Mouse (Mus musculus) layer of hippocampus, adult 2 months (tissue): Measurements from ENCODE around the gene Cab39l. TPM values are rescaled to one million over a fixed set of nuclear protein-coding genes. Genes with fewer than 3 reads are reported as not detected.

Experiments used
- DNase-seq, 2 experiments: peaks; one replicate each; pipeline ENCODE4 v3.0.0; 2022; ENCODE audit warnings: low spot score in 2 of 2
- H3K27ac ChIP-seq: fragments of 200-600 bp; 2 replicates; pipeline ENCODE4 v1.8.1; 2022
- H3K4me3 ChIP-seq: fragments of 200-600 bp; 2 replicates; pipeline ENCODE4 v1.8.1; 2022; ENCODE audit warnings: mild to moderate bottlenecking
- CTCF ChIP-seq: fragments of 200-600 bp; conservative IDR thresholded peaks from 2 replicates; pipeline ENCODE4 v1.8.1; 2022; ENCODE audit warnings: antibody characterized with exemption, mild to moderate bottlenecking, moderate library complexity
- total RNA-seq, 2 experiments: library from RNA; stranded (reverse); gene quantifications; 2 replicates each; pipeline ENCODE4 v1.2.3; 2021

Gene Cab39l
- total RNA-seq, 2 experiments from 2014 or later, result 21.0 to 21.7 TPM

DNA sequence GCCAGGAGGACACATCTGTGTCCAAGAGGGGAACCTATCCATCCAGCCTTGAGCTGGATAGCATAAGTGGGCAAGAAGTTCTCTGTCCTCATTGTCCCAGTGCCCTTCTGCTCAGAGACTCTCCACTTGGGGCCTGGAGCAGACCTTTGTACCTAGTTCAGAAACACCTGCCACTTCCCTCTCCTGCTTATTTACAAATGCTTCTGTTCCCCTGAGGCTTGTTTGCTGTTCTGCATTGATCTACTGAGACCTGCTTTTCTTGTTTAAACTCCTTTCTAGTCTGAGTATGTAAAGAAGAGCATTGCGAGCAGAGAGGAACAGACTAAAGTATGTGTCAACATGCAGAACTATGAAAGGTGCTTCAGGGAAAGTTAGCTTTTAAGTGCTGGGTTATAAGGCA lies 92.2 kb downstream of the Cab39l start:
- no peak for TF ChIP-seq CTCF
- Histone ChIP-seq H3K4me3 (no peak overlapping the region), H3K27ac (no peak overlapping the region)
- DNase-seq, result no peak

DNA sequence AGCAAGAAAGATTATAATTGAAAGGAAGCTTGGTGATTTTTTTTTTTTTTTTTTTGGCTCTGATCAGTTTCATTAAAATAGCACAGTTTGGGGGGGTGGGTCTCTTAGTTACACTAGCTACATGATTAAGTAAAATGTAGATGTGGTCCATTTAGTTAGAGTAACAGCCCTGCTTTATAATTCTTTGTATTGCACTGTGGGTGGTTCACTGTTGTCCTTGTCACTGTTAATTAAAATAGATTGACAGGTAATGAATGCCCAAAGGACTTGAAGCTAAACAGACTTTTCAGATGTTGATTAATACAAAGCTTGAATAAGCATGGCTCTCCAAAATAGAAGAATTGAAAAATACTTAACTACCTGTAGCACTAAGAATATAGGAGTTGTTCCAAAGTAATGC lies 93.1 kb downstream of the Cab39l start:
- DNase-seq, result no peak
- H3K4me3 ChIP-seq, result no peak overlapping the region
- no peak overlapping the region for H3K27ac ChIP-seq
- TF ChIP-seq CTCF, result no peak

DNA sequence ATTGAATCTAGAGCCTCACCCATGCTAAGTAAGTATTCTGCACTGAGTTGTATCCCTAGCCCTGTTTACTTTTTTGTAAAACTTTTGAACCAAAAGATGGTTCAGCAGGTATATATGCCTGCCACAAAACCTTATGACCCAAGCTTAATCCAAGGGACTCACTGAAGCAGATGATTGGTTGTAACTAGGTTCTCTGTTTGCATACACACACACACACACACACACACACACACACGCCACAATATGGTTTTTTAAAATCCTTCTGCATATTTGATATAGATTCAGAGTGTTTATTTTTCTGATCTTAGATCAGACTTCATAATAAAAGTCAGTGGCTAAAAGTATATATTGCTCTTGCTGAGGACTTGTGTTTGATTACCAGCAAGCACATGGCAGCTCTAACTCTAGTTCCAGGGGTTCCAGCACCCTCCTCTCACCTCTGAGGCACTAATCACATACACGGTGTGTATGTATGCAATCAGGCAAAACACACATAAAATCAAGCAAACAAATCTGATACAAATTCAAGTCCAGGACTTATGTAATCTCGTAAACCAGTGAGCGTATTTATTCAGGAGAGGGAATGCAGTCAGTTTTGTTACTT lies 97.2 kb downstream of the Cab39l start:
- Histone ChIP-seq H3K27ac (no peak overlapping the region), H3K4me3 (no peak overlapping the region)
- no peak for DNase-seq
- TF ChIP-seq CTCF, result no peak

GRCm38 (mm10) chr14:59540230-59540629 lies 99.5 kb downstream of the Cab39l start:
- Histone ChIP-seq H3K4me3 (no peak overlapping the region), H3K27ac (no peak overlapping the region)
- no peak for DNase-seq
- TF ChIP-seq CTCF, result no peak

DNA sequence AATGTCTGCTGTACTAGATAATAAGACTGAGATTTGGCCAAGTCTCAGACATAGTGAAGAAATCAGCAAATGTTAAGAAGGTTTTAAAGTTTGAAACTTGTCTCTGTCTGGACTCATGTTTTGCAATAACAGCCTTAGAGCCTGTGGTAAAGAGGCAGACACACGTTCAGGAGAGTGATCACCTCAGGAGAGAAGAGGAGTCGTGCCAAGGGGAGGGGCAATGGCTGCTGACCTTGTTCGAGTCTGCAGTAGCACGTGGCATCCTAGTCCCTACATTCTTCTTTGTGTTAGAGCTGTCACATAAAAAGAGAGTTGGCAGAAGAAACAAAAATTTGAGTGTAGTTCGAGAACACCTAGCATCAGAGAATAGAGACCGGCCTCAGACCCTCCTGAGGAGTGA lies 100.0 kb downstream of the Cab39l start:
- DNase-seq, result no peak
- Histone ChIP-seq H3K4me3 (no peak overlapping the region), H3K27ac (no peak overlapping the region)
- no peak for TF ChIP-seq CTCF

DNA sequence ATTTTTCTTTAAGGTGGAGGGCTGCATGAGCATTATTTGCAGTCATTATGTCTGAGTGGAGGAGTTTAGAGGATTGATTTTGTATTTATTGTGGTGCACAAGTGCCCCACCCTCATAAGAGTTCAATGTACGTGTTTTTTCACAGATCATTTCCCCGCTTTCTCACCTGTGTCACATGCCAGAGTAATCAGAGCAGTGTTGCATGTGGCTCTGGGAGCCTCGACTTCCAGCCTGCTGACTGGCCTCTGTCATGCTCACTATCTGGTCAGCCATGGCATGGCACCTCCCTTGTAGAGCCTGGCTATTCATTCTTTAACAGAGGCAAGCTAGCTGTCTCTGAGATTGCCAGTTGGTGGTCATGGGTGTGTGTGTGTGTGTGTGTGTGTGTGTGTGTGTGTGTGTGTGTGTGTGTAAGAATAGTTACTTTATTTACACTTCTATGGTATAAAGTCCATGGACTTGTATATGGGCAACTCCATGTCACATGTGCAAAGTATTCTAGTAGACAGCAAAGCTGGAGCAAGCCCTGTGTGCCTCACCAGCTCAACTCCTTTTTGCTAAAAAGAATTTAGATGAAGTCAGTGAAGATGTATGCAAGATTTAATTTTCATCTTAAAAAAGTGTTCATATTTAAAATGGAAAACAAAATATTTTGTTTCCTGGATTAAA lies 102.5 kb downstream of the Cab39l start:
- no peak for DNase-seq
- TF ChIP-seq CTCF, result no peak
- Histone ChIP-seq H3K27ac (no peak overlapping the region), H3K4me3 (no peak overlapping the region)

GRCm38 (mm10) chr14:59543956-59544355 lies 103.2 kb downstream of the Cab39l start:
- DNase-seq, result no peak

DNA sequence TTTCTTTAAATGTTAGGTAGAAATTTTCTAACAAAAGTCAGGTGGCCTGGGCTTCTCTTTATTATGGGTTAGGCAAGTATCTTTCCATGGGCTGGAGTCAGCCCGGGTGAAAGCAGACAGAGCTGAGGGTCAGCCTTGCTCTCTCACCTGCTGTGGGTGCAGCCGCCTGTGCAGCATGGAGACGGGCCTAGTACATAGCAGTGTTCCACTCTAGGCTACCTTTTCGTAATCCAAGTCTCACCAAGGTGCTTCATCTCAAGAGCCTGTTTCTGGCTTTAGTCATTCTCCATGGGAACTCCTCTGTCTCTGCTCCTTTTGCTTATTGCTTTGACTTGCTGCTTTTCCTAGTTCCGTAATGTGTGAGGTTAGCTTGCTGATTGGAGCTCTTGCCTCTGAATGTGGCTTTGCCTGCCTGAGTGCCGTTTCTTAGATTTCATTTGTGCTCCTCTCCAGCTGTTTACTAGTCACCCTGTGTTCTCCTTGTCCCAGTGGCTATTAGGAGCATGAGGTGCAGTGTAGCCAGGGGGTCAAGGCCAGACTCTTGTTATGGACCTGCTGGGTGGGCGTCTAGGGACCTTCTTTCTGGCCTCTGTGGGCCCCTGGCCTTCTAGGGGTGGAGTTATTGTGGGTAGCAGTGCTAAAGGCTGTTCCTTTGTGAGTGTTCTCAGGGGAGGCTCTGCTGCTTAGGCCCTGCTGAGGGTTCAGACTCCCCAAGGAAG lies 105.5 kb downstream of the Cab39l start:
- DNase-seq, result no peak

More at GRCm38 (mm10) chr14:59543956-59544355, 103.2 kb downstream of the Cab39l start:
- H3K27ac ChIP-seq, result no peak overlapping the region
- no peak for TF ChIP-seq CTCF
- no peak overlapping the region for H3K4me3 ChIP-seq

DNA sequence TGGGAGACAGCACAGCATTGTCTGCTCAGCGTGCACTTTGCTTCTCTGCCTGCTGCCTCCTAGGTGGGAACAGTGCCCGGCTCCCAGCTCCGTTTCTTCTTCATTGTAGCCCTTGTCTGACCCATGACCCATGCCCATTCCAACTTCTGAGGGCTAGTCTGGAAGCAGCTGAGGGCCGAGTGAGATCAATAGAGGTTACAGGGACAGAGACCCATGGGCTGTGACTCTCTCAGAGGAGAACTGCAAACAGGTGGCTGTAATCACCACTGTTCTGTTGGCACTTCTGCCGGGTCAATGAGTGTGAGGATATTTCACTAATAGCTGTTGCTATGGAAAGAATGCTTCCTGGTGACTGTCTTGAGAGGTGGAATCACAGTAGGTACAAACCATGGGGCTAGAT lies 106.8 kb downstream of the Cab39l start:
- no peak for TF ChIP-seq CTCF

More for the DNA sequence above, 105.5 kb downstream of the Cab39l start:
- TF ChIP-seq CTCF, result no peak
- H3K4me3 ChIP-seq, result no peak overlapping the region
- no peak overlapping the region for H3K27ac ChIP-seq

GRCm38 (mm10) chr14:59548532-59548931 lies 107.8 kb downstream of the Cab39l start:
- Histone ChIP-seq H3K4me3 (no peak overlapping the region), H3K27ac (peak overlapping the region; percentile 15; the same call in 1 of the 2 replicates)
- DNase-seq, result no peak
- TF ChIP-seq CTCF, result no peak

More for the DNA sequence above, 106.8 kb downstream of the Cab39l start:
- Histone ChIP-seq H3K4me3 (no peak overlapping the region), H3K27ac (no peak overlapping the region)
- DNase-seq, result no peak

GRCm38 (mm10) chr14:59549106-59549505 lies 108.3 kb downstream of the Cab39l start:
- no peak overlapping the region for H3K4me3 ChIP-seq
- 0 out of 2 replicates have a peak, but pooled peaks have one; percentile 8 for TF ChIP-seq CTCF
- H3K27ac ChIP-seq, result peak overlapping the region; percentile 15; the same call in 1 of the 2 replicates
- DNase-seq, result peak in 1 of 2 experiments; percentile 37

- TF ChIP-seq CTCF, result no peak
- Histone ChIP-seq H3K27ac (no peak overlapping the region), H3K4me3 (no peak overlapping the region)
- DNase-seq, result no peak
Observed at GRCm38 (mm10) chr14:59550841-59551240, 110.1 kb downstream of the Cab39l start.

DNA sequence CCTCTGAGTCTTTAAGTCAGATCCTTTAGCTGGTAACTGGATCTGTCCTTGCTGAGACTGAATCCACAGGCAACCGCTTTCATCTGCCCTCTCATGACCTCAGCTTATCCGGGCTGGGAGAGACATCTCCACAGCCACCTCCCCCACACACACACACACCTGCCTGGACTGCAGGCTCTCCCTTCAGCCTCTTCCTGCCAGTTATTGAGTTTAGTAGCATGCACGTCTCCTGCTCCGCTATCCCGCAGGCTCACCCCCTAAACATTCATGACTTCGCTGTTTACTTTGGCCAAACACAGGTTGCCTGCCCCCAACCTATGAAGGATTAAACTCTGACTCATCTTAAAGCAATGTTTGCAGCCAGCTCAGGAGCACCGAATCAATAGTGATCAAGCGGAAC lies 111.2 kb downstream of the Cab39l start:
- TF ChIP-seq CTCF, result no peak
- no peak for DNase-seq
- H3K4me3 ChIP-seq, result no peak overlapping the region
- H3K27ac ChIP-seq, result no peak overlapping the region

DNA sequence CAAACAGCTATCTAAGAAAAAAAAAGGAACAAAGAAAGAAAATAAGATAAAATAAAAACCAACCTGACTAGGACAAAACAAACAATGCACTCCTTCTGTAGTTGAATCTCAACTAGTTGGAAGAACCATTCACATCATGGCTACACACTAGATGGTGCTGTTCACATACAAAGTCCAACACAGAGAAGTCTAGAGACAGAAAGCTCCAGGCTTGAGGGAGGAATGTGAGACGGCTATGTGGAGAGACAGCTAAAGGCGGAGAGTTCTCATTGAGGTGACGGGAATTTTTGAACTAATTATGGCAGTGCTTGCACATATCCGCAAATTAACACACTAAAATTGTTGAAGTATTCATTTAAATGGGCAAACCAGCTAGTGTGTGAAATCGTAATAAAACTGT lies 113.3 kb downstream of the Cab39l start:
- Histone ChIP-seq H3K4me3 (no peak overlapping the region), H3K27ac (no peak overlapping the region)
- no peak for DNase-seq
- peak; percentile 66 for TF ChIP-seq CTCF
